Mouse (Mus musculus) neural tube, embryonic 10.5 days (tissue): Measurements from ENCODE around the gene Atf4.

ENCODE experiments used
- DNase-seq: peaks from one replicate; pipeline ENCODE4 v3.0.0-alpha.2; 2017; ENCODE audit warnings: low spot score; ENCODE audit errors: extremely low spot score

Atf4 gene

DNA sequence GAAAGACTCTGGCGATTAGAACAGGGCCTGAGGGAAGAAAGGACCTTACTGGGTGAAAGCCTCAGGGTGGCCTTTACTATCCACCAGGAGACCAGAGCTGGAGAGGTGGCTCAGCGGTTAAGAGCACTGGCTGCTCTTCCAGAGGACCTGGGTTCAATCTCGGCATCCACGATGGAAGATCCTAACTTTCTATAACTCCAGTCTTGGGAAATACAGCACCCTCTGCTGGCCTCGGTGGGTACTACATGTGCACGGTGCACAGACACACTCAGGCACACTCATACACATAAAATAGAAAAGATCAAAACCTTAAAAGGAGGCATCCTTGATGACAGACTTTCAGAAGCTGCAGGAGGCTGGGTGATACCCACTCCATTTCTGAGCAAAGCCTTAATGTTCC lies 25.7 kb downstream of the Atf4 start:
- DNase-seq = peak; percentile 70

DNA sequence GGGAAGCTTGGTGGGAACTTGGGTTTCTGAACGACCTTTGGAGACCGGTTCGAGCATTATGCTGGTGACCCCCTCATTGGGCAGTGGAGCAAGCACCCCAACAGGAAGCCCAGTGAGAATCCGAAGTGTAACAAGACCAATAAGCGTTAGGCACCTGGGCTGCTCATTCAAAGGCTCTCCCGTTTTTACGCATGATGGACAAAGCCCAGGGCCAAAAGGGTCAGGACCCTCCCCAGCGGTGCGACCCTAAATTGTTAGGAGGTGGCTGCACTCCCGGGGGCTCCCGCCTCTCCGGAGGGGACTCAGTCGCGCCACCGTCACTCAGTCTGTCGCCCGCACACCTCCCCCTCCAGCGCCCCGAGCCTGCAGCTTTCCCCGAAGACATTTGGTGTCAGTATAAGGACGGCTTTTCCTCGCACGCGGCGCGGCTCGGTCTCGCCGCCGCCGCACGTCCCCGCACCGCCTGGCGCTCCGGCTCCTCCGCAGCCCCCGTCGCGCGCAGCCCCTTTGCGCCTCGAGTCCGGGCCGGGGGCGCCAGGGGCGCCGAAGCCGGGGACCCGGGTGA lies 31.9 kb downstream of the Atf4 start, which contains the start of gene Cacna1i:
Cacna1i (plus strand) TSS at position 388 of the 565 bp plus-strand sequence.
- DNase-seq = peak; percentile 44

- DNase-seq = peak; percentile 56
These were observed 33.1 kb downstream of the Atf4 start for GRCm38 (mm10) chr15:80288036-80288435.

- peak; percentile 69 for DNase-seq
These were observed 34.5 kb downstream of the Atf4 start for GRCm38 (mm10) chr15:80289436-80289835.

DNA sequence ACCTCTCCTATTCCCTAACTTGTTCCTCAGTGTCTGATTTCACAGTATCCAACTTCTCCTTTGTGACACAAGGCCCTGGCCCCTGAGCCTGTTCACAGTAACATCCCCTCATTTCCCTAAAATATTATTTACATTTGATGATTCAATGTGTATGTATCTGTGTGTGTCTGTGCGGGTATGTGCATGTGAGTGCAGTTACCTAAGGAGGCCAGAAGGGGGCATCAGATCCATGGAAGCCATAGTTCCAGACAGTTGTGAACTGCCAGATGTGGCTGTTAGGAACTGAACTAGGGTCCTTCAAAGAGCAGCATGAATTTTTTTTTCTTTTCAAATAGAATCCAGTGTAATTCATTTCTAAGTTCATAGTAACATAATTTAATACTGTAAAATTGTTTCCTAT lies 42.2 kb downstream of the Atf4 start:
- DNase-seq = no peak

DNA sequence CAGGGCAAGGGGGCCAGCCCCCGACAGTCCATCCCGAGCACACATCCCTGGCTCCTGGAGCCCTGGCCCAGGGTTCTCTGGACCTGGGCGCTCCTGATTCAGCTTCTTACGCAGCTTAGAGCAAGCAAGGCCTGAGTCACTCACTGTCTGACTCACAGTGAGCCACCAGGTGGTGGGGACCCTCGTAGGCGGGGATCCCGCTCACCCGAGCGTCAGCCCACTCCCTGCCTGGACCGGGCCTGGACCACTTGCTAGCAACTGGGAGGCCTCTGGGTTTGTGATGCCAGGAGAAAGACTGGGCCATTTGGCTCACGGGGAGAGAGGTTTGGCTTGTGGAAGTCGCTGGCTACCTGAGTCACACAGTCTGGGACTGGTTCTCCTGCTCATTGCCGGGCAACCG lies 48.8 kb downstream of the Atf4 start:
- DNase-seq = no peak

- no peak for DNase-seq
These were observed 49.2 kb downstream of the Atf4 start for GRCm38 (mm10) chr15:80304188-80304587.

DNA sequence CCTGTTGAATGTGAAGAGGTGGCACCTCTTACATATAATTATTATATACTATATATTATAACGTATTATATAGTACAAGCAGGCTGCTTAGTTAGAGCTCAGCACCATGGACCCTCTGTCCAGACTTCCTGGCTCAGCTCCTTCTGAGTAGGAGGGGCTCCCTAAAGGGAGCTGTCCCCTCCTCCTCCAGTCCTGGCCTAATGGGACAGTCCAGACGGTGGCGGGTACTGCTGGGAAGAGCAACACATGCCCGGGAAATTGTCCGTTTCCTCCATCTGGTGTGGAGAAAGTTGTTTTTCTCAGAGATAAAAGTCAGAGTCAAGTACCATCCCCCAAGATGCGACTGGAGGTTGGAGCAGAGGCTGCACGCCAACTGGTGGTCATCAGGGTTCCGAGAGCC lies 51.2 kb downstream of the Atf4 start:
- no peak for DNase-seq
